Mouse (Mus musculus) sigmoid colon, adult 10 weeks (tissue): ENCODE measurements around the gene Foxo1. TPM values are rescaled to one million over a fixed set of nuclear protein-coding genes. Genes with fewer than 3 reads are reported as not detected.

Experiments used
- polyA plus RNA-seq: library from polyadenylated mRNA; stranded (reverse); fragments of 350-450 nt; fragmentation: Illumina TruSeq; extraction: RNeasy Lipid Tissue Mini Kit (QIAGEN cat#74804); gene quantifications from one replicate; pipeline ENCODE4 v1.2.3, GENCODE M21; 2014; ENCODE audit warnings: low read depth, low replicate concordance

Foxo1 gene
- polyA plus RNA-seq: 24.0 TPM

GRCm38 (mm10) chr3:52267652-52268486 lies at the start of gene Foxo1:
Gene Foxo1 (plus strand): TSS chr3:52268336.

Other genes with a start within 250 kb of the Foxo1 start
- 3.7 TPM for gene Maml3, start 163.3 kb upstream of the Foxo1 start, polyA plus RNA-seq